Mouse (Mus musculus) cortical plate, adult 2 months (tissue): ENCODE measurements around the gene Casc4.

Source experiments
- CTCF ChIP-seq: fragments of 200-500 bp; IDR thresholded peaks from 2 replicates; pipeline ENCODE4 v1.5.1; 2011; ENCODE audit warnings: mild to moderate bottlenecking, control low read depth, low read length; ENCODE audit not compliant: insufficient read depth; ENCODE audit errors: extremely low read depth
- POLR2A ChIP-seq: fragments of 200-500 bp; IDR thresholded peaks from 2 replicates; pipeline ENCODE4 v1.6.1; 2011; ENCODE audit warnings: mild to moderate bottlenecking, low read length, control low read depth; ENCODE audit not compliant: insufficient read depth; ENCODE audit errors: extremely low read depth

GRCm38 (mm10) chr2:121852045-121852444 is 14.7 kb upstream of the Casc4 start:
- TF ChIP-seq POLR2A (no peak), CTCF (no peak)
